Mouse (Mus musculus) brain, embryonic 18.5 days (tissue): ENCODE results near the gene BC005624.

Experiments used
- DNase-seq: peaks from one replicate; pipeline ENCODE4 v3.0.0-alpha.2; 2012; ENCODE audit warnings: low read depth, low spot score

The BC005624 gene

GRCm38 (mm10) chr2:30981790-30982513 lies at the start of gene BC005624, which contains the start of gene Usp20:
BC005624 (minus strand) TSS chr2:30982201.
Usp20 (plus strand) TSS chr2:30982279.
- DNase-seq, result peak; percentile 98

DNA sequence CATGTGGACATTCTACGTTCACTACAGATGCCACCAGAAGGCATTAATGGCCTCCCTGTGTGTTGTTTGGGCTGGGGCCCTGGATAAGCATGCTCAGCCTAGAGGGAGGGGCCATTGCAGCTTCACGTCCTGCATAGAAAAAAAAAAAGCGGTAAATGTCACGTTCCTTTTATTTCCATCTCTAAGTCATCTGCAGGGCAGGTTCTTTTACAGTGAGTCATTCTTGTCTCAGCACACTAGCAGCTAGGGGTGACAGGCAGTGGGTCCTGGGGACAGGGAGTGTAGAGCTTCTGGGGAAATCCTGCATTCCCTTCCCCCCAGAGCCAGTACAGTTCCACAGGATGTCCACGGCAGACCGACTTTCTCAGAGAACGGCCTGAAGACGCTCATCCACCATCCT lies 44.6 kb upstream of the BC005624 start:
- no peak for DNase-seq

DNA sequence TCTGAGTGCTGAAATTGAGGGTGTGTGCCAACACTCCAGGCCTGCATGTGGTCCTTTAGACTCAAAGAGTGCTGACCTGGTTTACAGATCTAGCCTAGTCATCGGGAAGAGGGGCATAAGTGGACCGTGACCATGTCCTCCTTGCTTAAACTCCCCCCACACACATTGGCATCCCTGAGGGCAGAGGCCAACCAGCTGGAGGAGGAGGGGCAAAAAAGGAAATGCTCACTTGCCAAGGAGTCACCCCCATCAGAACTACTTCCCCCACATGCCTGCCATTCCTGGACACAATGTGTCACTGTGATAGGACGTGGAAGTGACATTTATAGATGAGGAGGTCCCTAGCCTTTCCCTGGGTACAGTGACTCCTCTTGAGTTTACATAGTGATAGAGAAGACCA lies 43.5 kb upstream of the BC005624 start:
- DNase-seq, result no peak

DNA sequence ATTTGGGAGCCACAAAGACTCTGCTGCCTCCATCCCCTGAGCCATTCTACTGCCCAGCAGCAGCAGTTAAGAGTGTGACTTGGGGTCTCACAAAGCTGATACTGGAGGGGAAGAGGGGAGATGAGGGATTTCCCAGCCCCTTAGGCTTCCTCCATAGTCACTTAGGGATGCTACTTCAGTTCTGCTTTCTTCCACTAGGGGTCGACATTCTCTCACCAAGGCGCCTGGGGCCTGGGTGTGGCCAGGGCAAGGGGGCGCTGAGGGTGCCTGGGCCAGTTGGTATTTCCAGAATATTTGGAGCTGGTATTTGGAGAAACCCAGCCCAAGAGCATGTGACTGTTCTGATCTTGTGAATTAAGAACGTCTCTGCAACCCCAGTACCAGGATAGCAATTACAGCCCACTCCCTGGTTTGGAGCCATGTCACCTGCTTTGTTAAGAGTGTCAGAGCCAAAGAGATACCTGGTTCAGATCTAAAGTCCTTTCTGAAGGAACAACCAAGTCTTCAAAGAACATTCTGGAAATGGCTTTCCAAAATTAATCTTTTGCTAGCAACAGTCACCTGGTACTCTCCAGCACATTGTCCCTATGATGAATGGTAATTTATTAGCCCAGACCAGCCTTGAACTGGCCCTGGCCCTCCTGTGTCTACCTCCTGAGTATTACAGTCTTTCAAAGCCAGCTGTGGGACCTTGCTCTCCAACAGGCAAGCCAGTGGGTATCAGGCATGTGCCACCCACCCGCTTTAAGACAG lies 42.8 kb upstream of the BC005624 start:
- no peak for DNase-seq

DNA sequence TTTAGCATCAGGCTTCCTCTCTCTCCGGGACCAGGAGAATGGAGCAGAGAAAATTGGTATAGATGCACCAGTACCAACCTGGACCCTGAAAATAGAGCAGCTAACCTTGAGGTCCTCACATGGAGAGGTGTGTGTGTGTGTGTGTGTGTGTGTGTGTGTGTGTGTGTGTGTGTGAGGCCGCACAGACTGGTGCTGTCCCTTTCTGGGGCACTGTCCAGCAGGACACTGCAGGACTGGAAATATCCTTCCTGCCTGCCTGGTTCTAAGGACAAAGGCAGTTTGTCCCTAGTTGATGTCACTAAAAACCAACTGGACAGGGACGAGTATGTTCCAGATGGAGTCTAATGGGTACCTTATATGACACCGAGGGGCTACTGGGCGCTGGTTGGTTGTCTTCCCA lies 41.9 kb upstream of the BC005624 start:
- DNase-seq, result no peak

GRCm38 (mm10) chr2:31020202-31020601 lies 38.2 kb upstream of the BC005624 start:
- no peak for DNase-seq

DNA sequence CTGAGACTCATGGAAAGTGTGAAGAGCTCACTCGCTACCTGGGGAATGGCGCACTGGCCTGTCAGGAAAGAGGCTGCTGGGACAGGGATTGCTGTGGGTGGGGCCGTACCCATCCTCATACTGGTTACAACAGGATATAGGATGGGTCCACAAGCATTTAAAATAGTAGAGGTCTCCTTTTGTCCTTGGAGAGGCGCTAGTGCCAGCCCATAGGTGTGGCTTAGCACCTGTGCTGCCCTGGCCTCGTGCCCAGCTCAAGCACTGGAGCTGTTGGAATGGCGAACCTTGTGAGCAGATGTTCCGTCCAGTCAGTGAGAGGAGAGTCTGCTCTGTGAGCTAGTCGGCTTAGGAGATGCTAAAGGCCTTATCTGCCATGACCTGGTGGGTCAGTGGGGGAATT lies 37.0 kb upstream of the BC005624 start:
- no peak for DNase-seq

GRCm38 (mm10) chr2:31018519-31018918 lies 36.5 kb upstream of the BC005624 start:
- no peak for DNase-seq

GRCm38 (mm10) chr2:31017625-31018317 lies 35.8 kb upstream of the BC005624 start:
- DNase-seq, result no peak

GRCm38 (mm10) chr2:31013371-31014120 lies 31.5 kb upstream of the BC005624 start:
- DNase-seq, result no peak

GRCm38 (mm10) chr2:31007208-31007607 lies 25.2 kb upstream of the BC005624 start:
- no peak for DNase-seq

- DNase-seq, result no peak
Measured at GRCm38 (mm10) chr2:31006434-31006833, 24.4 kb upstream of the BC005624 start.

GRCm38 (mm10) chr2:31005453-31005852 lies 23.5 kb upstream of the BC005624 start:
- DNase-seq, result no peak

- no peak for DNase-seq
Measured at GRCm38 (mm10) chr2:31002857-31003256, 20.9 kb upstream of the BC005624 start.

GRCm38 (mm10) chr2:30998443-30999260 lies 16.7 kb upstream of the BC005624 start:
- DNase-seq, result no peak

GRCm38 (mm10) chr2:30995432-30995996 lies 13.5 kb upstream of the BC005624 start:
- no peak for DNase-seq

- no peak for DNase-seq
Measured at GRCm38 (mm10) chr2:30994853-30995252, 12.9 kb upstream of the BC005624 start.

- DNase-seq, result no peak
Measured at GRCm38 (mm10) chr2:30990221-30990620, 8.2 kb upstream of the BC005624 start.

- no peak for DNase-seq
Measured at GRCm38 (mm10) chr2:30985111-30986020, 3.4 kb upstream of the BC005624 start.
